Mouse (Mus musculus) lung, postnatal 4 days (tissue): Measurements from ENCODE around the gene Snx17.
"Not testable (repeated sequence)": the region's sequence is repeated elsewhere in the genome, so short reads cannot be mapped to it uniquely, and the experiment has no call there.

Experiments used
- DNase-seq, 2 experiments: peaks; one replicate each; pipeline ENCODE4 v3.0.0; 2021

Snx17 gene

DNA sequence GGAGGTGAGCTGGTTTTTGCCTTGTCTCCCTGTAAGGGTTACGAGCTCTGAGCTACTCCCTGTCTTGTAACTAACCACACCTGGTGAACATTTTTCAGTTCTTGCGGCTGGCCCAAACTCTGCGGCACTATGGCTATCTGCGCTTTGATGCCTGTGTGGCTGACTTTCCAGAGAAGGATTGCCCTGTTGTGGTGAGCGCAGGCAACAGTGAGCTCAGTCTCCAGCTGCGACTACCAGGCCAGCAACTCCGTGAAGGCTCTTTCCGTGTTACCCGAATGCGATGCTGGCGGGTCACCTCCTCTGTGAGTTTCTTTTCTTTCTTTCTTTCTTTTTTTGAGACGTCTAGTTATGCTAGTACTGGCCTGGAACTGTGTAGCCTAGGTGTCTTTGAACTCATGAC, 4.0 kb downstream of the Snx17 start:
- no peak for DNase-seq

DNA sequence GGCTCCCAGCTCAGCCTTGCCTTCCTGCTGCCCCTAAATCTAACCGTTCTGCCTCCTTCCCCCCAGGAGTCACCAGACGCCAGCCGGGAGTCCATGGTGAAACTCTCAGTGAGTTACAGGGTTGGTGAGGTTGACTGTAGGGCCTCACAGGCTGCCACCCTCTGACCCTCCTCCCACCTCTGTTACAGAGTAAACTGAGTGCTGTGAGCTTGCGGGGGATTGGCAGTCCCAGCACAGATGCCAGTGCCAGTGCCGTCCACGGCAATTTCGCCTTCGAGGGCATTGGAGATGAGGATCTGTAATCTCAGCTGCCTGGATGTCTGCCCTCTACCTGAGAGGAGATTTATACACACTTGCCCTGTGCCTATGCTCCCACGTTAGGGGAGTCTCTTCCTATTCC, 5.1 kb downstream of the Snx17 start:
- DNase-seq: no peak

DNA sequence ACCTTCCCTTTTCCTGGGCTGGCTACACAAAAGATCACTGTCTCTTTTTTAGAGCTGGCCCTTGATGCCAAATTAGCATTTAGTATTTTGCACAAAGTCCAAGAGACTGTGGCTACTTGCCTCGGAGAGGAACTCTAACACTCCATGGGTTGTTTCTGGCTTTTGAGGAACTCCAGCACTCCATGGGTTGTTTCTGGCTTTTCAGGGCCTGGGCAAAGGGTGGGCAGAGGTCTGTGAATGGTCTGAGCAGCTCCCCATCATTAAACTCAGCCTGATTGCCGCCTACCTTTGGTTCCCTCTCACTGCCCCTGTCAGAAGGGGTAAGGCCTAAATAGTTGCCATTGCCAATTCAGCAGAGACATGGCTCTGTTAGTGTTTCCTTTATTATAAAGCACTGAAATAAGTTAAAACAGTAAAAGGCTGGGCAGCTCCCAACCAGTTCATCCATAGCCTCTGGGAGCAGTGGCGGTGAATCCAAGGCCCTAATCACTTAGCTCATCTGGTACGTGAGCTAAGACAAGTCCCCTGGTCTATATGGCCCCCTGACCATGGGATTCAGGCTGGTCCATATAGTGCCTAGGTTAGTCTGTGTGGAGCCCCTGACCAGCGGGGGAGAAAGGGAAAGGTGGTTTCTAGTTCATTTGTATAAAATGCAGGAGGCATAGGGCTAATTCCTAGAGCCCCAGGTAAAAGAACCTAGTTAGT, 5.7 kb downstream of the Snx17 start:
- DNase-seq: no peak

DNA sequence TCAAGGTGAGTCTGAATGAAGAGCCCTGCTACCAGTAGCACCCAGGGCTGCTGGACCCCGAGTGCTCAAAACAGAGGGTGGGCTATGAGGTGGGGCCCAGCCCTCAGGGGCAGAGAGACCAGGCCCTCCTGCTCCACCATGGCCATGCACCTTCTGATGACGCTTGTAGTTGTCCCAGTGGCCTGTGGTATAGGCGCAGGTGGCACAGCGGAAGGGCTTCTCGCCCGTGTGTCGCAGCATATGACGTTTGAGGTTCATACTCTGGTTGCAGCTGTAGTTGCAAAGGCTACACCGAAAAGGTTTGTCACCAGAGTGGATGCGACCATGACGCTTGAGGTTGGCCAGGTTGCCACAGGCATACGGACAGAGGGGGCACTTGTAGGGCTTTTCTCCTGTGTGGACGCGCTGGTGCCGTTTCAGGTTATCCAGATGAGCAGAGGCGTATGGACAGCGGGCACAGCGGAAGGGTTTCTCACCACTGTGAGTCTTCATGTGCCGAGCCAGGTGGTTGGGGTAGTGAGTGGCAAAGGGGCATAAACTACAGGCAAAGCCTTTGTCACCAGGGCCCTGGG, 6.4 kb downstream of the Snx17 start:
- DNase-seq: no peak

DNA sequence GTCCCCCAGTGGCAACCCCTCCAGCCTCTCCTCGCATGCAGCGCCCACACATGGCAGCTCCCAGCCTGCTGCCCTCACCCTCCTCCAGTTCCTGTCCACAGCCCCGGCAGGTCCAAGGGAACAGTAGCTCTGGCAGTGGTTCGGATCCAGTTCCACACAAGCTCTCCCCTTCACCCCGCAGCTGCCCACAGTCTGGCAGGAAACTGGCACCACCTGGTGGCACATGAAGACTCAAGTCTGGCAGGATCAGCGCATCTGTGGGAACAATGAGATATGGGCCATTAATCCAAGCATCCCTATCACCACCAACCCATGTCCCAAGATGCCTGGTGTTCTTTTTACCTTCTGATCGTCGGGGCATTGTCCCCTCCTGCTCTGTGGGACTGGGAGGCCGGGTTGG, 6.9 kb downstream of the Snx17 start:
- DNase-seq: peak in 1 of 2 experiments; percentile 37

DNA sequence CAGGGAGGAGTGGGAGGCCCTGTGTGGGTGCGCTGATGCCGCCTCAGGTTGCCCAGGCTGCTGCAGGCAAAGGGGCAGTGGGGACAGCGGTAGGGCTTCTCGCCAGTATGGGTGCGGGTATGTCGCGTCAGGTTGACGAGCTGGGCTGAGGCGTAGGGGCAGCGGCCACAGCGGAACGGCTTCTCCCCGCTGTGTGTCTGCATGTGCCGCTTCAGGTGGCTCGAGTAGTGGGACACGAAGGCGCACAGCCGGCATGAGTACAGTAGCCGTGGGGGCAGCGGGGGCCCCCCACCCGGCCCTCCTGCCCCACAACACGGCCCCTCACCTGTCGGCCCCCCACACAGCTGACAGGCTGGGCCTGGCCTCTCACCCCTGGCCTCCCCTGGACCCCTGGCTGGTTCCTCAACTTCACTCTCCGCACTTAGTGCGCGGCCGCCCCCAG, 7.3 kb downstream of the Snx17 start:
- DNase-seq: peak in 1 of 2 experiments; percentile 42

DNA sequence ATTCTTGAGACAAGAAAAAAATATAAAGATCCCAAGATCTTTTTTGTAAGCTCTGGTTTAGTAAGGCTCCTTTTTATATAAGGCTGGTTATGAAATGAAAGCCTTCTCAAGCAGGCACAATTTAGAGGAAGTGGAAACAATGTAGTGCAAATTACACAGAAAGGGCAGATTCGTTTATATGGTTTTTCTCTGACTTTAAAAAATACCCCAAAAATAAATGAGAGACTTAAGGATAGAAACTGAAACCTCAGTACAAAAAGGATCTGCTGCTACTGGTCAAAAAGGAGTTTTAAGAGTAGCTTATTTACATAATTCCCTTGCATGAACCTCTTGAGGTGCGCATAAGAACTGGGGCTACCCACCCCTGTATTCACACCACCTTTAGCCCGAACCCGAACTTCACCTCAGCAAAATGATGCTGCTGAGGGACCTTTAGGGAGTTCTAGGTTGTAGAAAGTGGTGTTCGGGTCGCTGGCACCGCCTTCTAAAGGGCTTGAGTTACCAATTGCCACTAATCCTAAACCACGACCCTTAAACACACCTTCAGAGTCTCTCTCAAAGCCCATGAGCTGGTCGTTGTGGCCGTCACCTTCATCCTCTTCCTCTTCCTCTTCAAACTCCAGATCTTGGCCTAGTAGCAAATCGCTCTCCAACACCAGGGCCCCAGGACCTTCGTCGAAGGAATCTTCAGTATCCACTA, 8.2 kb downstream of the Snx17 start:
- DNase-seq: no peak

DNA sequence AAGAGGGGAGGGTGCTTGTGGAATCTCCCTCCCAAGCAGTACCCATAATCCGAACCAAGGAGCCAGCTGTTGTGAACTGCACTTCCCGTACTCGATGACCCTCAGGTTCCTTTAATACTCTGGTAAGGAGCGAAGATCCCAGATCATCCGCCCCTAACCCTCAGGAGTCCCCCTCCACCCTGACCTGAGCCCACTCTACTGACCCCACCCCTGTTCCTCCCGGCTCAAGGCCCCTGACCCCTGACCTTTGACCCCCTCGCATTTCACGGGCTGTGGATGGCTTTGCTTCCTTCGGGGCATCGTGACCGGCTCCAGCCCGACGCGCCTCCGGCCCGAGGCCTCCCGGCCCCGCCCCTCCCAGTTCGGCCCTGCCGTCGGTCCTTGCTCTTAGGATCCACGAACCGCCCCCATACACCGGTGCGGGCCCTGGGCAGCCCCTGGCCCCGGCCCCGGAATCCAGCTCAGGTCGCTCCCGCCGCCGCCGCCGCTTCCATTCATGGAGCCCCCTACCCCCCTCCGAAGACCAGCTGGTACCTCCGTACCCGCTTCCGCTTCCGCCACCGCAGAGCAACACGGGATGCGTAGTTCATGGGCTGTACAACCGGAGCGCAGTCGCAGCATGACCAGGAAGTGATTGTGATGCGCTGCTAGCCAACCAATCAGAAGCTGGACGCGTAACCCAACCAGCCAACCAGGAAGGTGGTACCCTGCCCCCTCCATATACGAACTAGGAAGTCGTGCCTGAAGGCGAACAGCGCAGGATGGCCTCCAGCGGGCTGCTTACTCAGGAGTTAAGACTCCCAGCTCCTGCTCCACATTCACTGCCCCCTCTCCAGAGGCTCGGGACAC, 8.9 kb downstream of the Snx17 start, which contains the start of gene Zfp513:
Gene Zfp513 (minus strand): TSS at position 562 of the 849 bp plus-strand sequence.
- peak; percentile 96 to 98 for DNase-seq

DNA sequence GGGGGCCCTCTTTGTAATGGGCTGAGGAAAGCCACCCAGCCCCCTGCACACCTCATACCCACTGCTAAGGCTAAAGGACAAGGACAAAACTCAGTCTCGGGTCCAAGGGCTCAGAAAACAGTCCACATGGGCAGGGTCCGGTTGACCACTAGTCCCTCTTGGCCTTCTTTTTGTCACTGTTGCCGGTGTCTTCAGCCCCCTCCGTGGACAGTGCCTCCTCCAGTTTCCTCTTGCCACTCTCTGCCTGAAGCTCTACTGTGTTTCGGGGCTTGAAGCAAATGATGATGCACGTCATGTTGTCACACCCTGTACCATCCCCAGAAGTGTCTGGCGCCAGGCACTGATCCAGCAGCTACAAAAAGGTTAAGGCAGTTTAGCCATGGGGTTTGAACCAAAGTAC, 9.9 kb downstream of the Snx17 start:
- no peak for DNase-seq

DNA sequence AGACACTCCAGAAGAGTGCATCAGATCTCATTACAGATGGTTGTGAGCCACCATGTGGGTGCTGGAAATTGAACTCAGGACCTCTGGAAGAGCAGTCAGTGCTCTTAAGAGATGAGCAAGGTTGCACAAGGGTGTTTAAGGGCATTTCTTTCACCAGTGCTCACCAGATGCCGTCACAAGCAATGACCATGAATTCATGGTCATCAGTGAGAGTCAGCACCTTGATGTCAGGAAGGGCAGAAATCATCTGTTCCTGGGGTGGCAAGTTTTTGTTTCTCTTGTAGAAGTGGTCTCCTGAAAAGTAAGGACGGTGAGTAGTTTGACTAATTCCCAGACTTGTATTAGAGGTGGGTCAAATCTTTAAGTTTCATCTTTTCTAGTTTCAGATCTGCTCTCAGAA, 10.8 kb downstream of the Snx17 start:
- DNase-seq: no peak

DNA sequence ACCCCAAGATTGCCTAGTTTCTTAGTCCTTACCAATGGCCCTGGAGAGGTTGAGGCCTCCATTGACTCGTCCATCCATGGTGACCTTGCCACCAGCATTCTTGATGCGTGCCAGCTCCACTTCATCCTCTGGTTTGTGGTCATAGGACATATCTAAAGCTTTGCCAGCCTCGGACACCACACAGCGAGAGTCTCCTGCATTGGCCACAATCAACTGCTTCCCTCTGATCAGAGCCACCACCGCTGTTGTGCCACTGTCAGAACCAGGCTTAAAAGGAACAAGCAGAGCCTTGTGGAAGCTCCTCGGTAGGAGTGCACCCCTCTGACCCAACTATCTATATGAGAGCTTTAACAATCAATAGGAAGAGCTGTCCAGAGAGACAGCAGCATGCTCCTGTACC, 11.4 kb downstream of the Snx17 start:
- no peak for DNase-seq

DNA sequence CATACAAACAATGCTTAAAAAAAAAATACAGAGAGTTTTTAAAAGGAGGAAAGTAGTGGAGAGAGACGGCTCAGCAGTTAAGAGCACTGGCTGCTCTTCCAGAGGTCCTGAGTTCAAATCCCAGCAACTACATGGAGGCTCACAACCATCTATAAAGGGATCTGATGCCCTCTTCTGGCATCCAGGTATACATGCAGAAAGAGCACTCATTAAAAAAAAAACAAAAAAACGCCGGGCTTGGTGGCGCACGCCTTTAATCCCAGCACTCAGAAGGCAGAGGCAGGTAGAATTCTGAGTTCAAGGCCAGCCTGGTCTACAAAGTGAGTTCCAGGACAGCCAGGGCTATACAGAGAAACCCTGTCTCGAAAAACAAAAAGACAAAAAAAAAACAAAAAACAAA, 23.5 kb downstream of the Snx17 start:
- not testable (repeated sequence) for DNase-seq

DNA sequence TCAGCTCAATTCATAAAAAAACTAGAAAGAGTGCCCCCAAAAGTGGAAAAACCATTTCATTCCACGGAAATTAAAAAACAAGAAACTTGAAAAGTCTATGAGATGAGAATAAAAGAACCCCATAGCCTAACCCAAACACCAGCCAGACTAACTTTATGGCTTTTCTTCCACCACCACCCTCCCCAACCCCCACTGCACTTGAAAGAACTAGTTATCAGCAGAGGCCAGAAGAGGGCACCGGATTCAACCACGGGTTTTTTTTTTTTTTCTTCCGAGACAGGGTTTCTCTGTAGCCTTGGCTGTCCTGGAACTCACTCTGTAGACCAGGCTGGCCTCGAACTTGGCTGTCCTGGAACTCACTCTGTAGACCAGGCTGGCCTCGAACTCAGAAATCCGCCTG, 25.3 kb downstream of the Snx17 start:
- no peak for DNase-seq

DNA sequence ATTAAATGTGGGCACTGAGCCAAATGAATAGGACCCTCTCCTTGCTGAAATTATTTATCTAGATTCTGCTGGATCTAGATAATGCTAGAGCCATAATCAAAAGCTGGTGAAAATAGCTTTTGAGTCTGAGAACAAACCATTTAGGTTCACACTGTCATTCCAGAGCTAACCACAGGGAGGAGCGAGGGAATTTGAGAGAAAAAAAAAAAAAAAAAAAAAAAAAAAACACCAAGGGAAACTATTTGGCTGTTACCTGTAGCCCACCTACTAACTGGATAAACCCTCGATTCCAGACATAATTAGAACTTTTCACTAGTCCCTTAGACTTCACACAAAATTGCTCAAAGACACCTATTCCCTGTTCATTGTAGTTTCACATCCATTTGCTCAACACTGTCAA, 26.0 kb downstream of the Snx17 start:
- DNase-seq: no peak

DNA sequence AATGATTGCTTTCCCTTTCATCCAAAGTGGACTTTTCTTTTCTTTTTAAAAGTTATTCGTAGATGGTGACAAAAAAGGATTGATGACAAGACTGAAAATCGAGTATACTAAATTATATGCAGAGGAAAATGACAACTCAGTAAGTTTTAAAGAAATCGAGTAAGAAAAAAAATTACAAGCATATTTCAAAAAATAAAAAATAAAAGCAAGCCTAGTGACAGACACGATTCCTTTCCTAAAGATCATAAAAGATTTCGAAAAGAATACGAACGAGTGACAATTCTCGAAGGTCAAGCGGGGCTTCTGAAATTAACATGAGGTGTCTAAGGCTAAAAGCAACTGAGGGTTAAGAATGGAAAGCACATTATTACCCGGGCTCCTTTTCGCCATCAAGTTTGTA, 26.4 kb downstream of the Snx17 start:
- no peak for DNase-seq

DNA sequence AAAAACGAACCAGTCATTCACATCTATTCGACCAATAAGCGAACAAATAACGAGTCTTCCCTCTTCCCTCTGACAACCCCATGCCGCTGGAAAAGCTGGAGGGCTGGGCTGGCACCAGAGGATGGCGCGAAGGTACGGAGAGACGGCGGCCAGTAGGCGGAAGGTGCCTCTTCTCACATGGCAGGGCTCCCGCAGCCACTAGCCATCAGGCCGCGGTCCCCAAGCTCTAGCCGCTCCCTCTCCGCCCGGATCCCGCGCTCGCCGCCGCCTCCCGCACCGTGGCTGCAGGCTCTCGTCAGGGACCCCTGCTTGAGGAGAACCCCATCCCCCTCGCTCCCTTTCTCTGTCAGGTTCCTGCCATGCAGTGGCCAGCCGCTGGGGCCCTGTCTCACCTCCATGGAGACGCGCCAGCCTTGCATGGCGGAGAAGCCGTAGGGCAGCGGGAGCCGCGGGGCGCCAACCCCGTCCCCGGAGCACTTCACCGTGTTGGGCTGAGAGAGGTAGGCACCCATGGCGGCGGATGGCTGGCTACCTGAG, 27.0 kb downstream of the Snx17 start:
- DNase-seq: peak in 1 of 2 experiments; percentile 70

DNA sequence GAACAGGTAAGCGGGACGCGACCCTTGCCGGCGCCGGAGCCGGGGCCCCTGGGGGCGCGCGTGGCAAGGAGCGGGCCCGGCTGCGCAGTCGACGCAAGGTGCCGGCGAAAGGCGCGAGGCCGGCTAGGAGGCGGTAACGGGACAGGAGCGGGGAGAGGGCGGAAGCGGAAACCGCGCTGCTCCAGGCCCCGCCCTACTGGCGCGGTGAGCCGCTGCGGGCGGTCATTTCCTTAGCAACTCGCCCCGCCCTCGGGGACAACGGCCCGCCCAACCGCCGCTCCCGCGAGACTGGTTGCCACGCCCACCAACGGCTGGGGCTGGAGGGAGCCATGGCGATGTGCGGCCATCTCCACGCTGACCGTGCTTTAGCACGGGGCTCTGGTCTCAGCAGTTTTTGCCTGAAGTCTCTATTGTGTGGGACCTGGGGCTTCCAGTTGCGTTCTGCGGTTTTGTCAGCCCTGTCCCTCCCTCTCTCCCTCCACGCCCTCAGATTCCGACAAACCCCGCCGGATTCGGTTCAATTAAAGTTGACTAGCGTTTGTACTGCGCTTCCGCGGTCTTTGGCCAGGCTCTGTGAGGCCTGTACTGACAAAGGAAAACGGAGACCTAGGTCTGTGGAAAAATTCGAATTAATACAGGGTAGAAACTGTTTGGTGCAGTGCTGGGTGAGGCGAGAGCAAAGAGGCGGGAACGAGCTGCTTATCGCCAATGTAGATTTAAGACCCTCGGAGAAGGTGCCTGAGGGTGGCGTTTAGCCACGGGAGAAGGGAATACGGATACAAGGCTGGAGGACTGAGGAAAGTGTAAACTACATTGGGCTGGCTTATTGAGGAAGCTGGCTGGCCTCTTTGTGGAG, 27.6 kb downstream of the Snx17 start, which contains the start of gene Ppm1g:
Gene Ppm1g (minus strand): TSS at position 240 of the 856 bp plus-strand sequence.
- peak; percentile 98 to 99 for DNase-seq

DNA sequence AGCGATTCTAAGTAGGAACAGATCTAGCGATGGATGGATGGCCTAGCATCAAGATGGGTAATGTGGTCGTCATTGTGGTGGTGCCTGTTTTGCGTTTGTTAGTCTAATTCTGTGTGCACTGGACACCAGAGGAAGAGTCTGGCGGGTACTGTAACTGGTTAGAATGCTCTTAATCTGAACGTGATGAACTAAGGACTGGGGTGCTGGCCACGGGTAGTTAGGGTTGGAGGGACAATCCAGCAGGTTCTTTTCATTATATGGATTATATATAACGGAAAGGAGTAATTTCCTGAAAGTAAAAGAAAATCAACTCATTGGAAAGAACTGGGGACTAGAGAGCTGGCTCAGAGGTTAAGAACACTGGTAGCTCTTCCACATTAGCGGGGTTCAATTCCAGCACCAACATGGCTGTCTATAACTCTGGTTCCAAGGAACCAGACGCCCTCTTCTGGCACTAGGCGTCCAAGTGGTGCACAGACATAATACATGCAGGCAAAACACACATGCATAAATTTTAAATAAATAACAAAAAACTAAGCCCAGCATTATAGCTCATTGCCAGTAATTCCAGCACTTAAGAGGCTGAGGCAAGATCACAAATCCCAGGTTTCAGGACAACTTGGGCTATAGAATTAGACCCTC, 28.4 kb downstream of the Snx17 start:
- peak; percentile 57 to 67 for DNase-seq

DNA sequence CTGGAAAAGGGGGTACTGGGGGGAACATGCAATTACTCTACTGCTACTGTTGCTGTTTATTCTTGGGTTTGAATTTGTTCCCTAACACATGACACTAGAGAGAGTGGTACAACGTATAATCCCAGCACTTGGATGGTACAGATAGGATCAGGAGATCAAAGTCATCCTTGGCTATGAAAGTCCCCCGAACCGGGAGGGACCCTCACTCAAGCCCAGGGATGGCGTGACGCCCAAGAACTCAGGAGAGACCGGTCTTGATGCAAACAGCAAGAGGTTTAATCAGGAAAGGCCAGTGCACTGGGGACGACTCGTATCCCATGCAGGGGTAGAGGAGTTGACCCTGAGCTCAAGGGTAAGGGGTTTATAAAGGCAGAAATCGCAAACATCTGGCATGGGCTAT, 29.7 kb downstream of the Snx17 start:
- no peak for DNase-seq

DNA sequence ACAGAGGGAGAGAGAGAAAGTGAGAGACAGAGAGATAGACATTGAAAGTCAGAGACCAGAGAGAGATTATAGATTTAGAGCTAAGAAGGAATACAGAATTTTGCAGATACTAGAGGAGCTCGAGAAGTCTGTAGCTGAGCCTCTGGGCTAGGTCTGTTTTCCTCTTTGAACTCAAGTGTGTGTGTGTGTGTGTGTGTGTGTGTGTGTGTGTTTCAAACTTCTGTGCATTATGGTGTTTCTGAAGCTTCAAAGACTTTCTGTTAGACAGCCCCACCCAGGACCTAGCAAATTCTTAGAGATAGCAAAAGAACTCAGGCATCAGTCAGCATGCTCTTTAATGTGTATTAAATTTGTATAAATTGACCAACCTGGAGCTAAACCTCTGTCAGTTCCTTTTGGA, 33.6 kb downstream of the Snx17 start:
- no peak for DNase-seq
